Mouse (Mus musculus) cerebellum, postnatal 36 days (tissue): ENCODE measurements around the gene Aldh9a1.

Source experiments
- DNase-seq, 2 experiments: peaks; one replicate each; pipeline ENCODE4 v3.0.0; 2021 to 2022; ENCODE audit warnings: mixed read lengths in 2 of 2

Aldh9a1 gene

GRCm38 (mm10) chr1:167350597-167351415 lies 1.0 kb downstream of the Aldh9a1 start:
- DNase-seq: no peak

- no peak for DNase-seq
Observed at GRCm38 (mm10) chr1:167352403-167352802, 2.6 kb downstream of the Aldh9a1 start.

GRCm38 (mm10) chr1:167357387-167357786 lies 7.6 kb downstream of the Aldh9a1 start:
- no peak for DNase-seq

- DNase-seq: no peak
Observed at GRCm38 (mm10) chr1:167358731-167359130, 8.9 kb downstream of the Aldh9a1 start.

- DNase-seq: no peak
Observed at GRCm38 (mm10) chr1:167360268-167360667, 10.5 kb downstream of the Aldh9a1 start.

- no peak for DNase-seq
Observed at GRCm38 (mm10) chr1:167362819-167363218, 13.0 kb downstream of the Aldh9a1 start.

- DNase-seq: no peak
Observed at GRCm38 (mm10) chr1:167363322-167363721, 13.5 kb downstream of the Aldh9a1 start.

GRCm38 (mm10) chr1:167365808-167366207 lies 16.0 kb downstream of the Aldh9a1 start:
- no peak for DNase-seq

- no peak for DNase-seq
Observed at GRCm38 (mm10) chr1:167366621-167367020, 16.8 kb downstream of the Aldh9a1 start.

- DNase-seq: no peak
Observed at GRCm38 (mm10) chr1:167368018-167368417, 18.2 kb downstream of the Aldh9a1 start.

GRCm38 (mm10) chr1:167368513-167368912 lies 18.7 kb downstream of the Aldh9a1 start:
- DNase-seq: no peak

GRCm38 (mm10) chr1:167369905-167370304 lies 20.1 kb downstream of the Aldh9a1 start:
- DNase-seq: peak; percentile 83 to 90

- no peak for DNase-seq
Observed at GRCm38 (mm10) chr1:167372739-167373138, 22.9 kb downstream of the Aldh9a1 start.

GRCm38 (mm10) chr1:167374003-167374784 lies 24.4 kb downstream of the Aldh9a1 start:
- no peak for DNase-seq

GRCm38 (mm10) chr1:167374942-167375341 lies 25.2 kb downstream of the Aldh9a1 start:
- no peak for DNase-seq

- DNase-seq: no peak
Observed at GRCm38 (mm10) chr1:167378019-167378418, 28.2 kb downstream of the Aldh9a1 start.

- no peak for DNase-seq
Observed at GRCm38 (mm10) chr1:167379751-167380150, 30.0 kb downstream of the Aldh9a1 start.

- no peak for DNase-seq
Observed at GRCm38 (mm10) chr1:167380223-167380622, 30.4 kb downstream of the Aldh9a1 start.

- no peak for DNase-seq
Observed at GRCm38 (mm10) chr1:167381050-167382015, 31.5 kb downstream of the Aldh9a1 start.

GRCm38 (mm10) chr1:167382316-167382715 lies 32.5 kb downstream of the Aldh9a1 start:
- DNase-seq: no peak

- DNase-seq: no peak
Observed at GRCm38 (mm10) chr1:167382763-167383162, 33.0 kb downstream of the Aldh9a1 start.

- DNase-seq: no peak
Observed at GRCm38 (mm10) chr1:167383178-167383577, 33.4 kb downstream of the Aldh9a1 start.

GRCm38 (mm10) chr1:167384156-167384555 lies 34.4 kb downstream of the Aldh9a1 start:
- no peak for DNase-seq
